Mouse (Mus musculus): ENCODE data around the gene Fam160a1.

- no peak for TF ChIP-seq CTCF (IDR thresholded peaks at IDR 0.05; ENCODE audit: control insufficient read depth, insufficient read depth, insufficient read length)
- TF ChIP-seq USF1 (IDR thresholded peaks at IDR 0.05; ENCODE audit: low read depth), result no peak
Observed at GRCm38 (mm10) chr3:85667683-85668082, 149.4 kb downstream of the Fam160a1 start.

Data from C2C12 (cell line).